Mouse (Mus musculus): ENCODE data around the gene Tbx21. TPM values are rescaled to one million over a fixed set of nuclear protein-coding genes. Genes with fewer than 3 reads are reported as not detected.

Gene Tbx21
- polyA plus RNA-seq, 1 experiment from 2014 or later = 0.05 TPM

DNA sequence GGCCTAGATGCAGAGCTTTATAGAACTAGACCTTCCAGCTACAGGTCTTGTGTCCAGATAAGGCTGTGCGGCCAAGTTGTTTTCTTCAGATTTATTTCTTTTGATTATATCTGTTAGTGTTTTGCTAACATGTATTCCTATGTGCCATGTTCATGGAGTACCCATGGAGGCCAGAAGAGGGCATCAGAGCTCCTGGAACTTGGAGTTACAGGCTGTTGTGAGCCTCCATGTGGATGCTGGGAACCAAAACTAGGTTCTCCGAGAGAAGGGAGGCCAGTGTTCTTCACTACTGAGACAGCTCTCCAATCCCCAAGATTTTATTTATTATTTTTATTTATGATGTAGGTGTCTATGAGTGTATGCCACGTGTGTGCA lies 51.2 kb downstream of the Tbx21 start:
- no peaks in the 10 kb centered on the region for H3K4me1 ChIP-seq (replicated peaks; ENCODE audit: control insufficient read depth, insufficient read depth)
- no peaks in the 10 kb centered on the region for H3K27me3 ChIP-seq (ENCODE audit: control insufficient read depth, insufficient read depth, low read length)
- H3K4me3 ChIP-seq (ENCODE audit: low read depth, low read length) = no peak overlapping the region
- H3K9ac ChIP-seq (ENCODE audit: low read length) = no peak overlapping the region
- peak overlapping the region; percentile 53; the same call in 1 of the 2 replicates for H3K27ac ChIP-seq (replicated peaks)
- 86% methylated on average over 3 of the region's 3 CpGs for WGBS
- no peaks in the 10 kb centered on the region for H3K9me3 ChIP-seq (ENCODE audit: control insufficient read depth, low read length)
- H3K4me2 ChIP-seq (replicated peaks; ENCODE audit: low read depth) = no peak overlapping the region
- TF ChIP-seq EP300 (optimal IDR thresholded peaks at IDR 0.05) (no peak), CTCF (IDR thresholded peaks at IDR 0.05; ENCODE audit: low read depth) (peak; percentile 54)
- DNase-seq (ENCODE audit: low spot score) = no peak
- no peak for ATAC-seq (ENCODE audit: low FRiP score, low TSS enrichment)
- peaks cover 21% of the 10 kb centered on the region for H3K36me3 ChIP-seq (ENCODE audit: control insufficient read depth, insufficient read depth, low read length)

DNA sequence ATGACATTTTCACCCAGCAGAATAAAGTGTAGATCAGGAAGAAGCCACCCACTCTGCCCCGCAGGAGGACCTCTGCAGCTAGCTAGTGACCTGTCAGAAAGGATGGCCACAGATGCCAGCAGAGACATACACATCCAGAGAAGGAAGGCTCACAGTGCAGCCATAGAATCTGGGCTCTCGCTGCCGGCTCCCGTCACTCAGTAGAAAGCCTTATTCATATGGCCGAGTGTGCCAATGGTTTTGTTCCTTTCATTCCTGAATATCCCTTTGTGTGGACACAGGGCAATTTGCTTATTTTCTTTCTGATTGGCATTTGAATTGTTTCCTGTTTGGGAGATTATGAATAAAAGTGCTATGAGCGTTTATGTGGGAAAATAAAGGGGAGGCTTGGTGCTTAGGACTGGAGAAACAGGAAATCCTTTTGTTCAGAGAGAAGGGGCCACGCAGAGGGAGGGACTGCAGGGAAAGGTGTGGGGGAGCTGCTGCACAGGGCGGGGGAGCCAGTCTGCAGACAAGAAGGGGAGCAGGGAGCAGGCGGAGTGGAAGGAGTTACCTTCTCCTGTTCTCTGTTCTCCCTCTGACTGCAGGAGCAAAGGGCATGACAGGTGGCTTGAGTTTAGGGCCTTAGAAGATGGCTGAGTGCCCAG lies 51.7 kb downstream of the Tbx21 start:
- Histone ChIP-seq H3K4me3 (ENCODE audit: low read depth, low read length) (no peak overlapping the region), H3K4me2 (replicated peaks; ENCODE audit: low read depth) (no peak overlapping the region), H3K4me1 (replicated peaks; ENCODE audit: control insufficient read depth, insufficient read depth) (no peaks in the 10 kb centered on the region), H3K27ac (replicated peaks) (peak overlapping the region; percentile 53; the same call in 1 of the 2 replicates), H3K36me3 (ENCODE audit: control insufficient read depth, insufficient read depth, low read length) (peaks cover 20% of the 10 kb centered on the region), H3K9ac (ENCODE audit: low read length) (no peak overlapping the region), H3K9me3 (ENCODE audit: control insufficient read depth, low read length) (no peaks in the 10 kb centered on the region), H3K27me3 (ENCODE audit: control insufficient read depth, insufficient read depth, low read length) (no peaks in the 10 kb centered on the region)
- DNase-seq (ENCODE audit: low spot score) (no peak), ATAC-seq (ENCODE audit: low FRiP score, low TSS enrichment) (no peak)
- 53% methylated on average over 9 of the region's 9 CpGs for WGBS
- TF ChIP-seq CTCF (IDR thresholded peaks at IDR 0.05; ENCODE audit: low read depth) (no peak), EP300 (optimal IDR thresholded peaks at IDR 0.05) (no peak)

DNA sequence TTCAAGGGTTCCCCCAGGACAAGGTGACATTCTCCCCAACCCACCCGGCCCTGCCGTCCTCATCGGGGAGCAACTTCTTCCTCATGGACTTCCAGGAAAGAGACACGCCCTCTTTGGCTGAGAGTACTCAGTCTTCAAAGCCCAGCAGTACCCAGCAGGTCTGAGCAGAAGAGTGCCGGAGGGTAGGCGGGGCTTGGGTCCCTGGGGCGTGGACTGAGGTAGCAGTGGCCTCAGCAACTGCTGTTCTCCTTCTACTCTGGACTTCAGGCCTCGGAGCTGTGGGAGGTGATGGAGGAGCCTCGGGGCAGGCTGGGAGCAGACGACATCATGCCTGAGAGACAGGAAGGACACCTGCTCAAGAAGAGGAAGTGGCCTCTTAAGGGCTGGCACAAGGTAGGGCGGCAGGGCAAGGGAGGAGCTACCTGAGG lies 62.9 kb downstream of the Tbx21 start:
- Histone ChIP-seq H3K4me1 (replicated peaks; ENCODE audit: control insufficient read depth, insufficient read depth) (peaks cover 5% of the 10 kb centered on the region), H3K27ac (replicated peaks) (peak overlapping the region; percentile 77; the same call in 1 of the 2 replicates), H3K9ac (ENCODE audit: low read length) (peak overlapping the region; percentile 78), H3K4me3 (ENCODE audit: low read depth, low read length) (peak overlapping the region; percentile 69), H3K4me2 (replicated peaks; ENCODE audit: low read depth) (peak overlapping the region; percentile 81), H3K9me3 (ENCODE audit: control insufficient read depth, low read length) (no peaks in the 10 kb centered on the region), H3K27me3 (ENCODE audit: control insufficient read depth, insufficient read depth, low read length) (no peaks in the 10 kb centered on the region), H3K36me3 (ENCODE audit: control insufficient read depth, insufficient read depth, low read length) (peaks cover 10% of the 10 kb centered on the region)
- WGBS = 15% methylated on average over 11 of the region's 11 CpGs
- TF ChIP-seq EP300 (optimal IDR thresholded peaks at IDR 0.05) (no peak), CTCF (IDR thresholded peaks at IDR 0.05; ENCODE audit: low read depth) (no peak)
- ATAC-seq (ENCODE audit: low FRiP score, low TSS enrichment) (peak; percentile 85), DNase-seq (ENCODE audit: low spot score) (peak; percentile 90)

DNA sequence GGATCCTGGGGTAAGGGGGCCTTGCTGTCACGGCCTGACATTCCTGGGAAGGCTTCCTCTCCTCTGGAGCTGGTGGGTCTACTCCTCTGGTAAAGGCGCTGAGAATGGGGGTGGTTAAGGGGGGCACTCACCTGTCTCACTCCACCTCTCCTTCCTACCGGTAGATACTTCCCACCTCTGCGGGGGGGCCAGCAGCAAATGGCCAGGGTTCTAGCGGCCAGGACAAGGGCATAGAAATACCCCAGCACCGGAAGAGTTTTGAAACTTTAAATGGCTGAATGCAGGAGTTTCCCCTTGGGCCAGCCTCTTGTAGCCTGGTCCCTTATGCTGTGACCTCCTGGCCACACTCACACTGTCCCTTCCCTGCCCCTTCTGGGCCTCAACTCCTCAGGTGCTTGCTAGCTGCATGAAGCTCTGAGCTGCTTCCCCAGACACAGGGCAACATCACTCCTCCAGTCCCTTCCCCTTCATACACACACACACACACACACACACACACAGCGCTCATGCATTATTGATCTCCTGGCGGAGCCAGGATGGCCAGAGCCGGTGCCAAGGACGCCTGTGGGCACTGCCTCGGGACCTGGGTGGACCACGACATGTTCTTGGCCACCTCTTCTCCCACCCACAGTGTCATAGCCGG lies 64.1 kb downstream of the Tbx21 start:
- peak overlapping the region; percentile 81 for H3K4me2 ChIP-seq (replicated peaks; ENCODE audit: low read depth)
- TF ChIP-seq CTCF (IDR thresholded peaks at IDR 0.05; ENCODE audit: low read depth) (no peak), EP300 (optimal IDR thresholded peaks at IDR 0.05) (no peak)
- no peaks in the 10 kb centered on the region for H3K27me3 ChIP-seq (ENCODE audit: control insufficient read depth, insufficient read depth, low read length)
- ATAC-seq (ENCODE audit: low FRiP score, low TSS enrichment) (0 out of 2 replicates have a peak, but pooled peaks have one; percentile 3), DNase-seq (ENCODE audit: low spot score) (peak; percentile 56)
- WGBS = 25% methylated on average over 13 of the region's 13 CpGs
- H3K4me1 ChIP-seq (replicated peaks; ENCODE audit: control insufficient read depth, insufficient read depth) = peaks cover 5% of the 10 kb centered on the region
- peaks cover 14% of the 10 kb centered on the region for H3K36me3 ChIP-seq (ENCODE audit: control insufficient read depth, insufficient read depth, low read length)
- H3K27ac ChIP-seq (replicated peaks) = peak overlapping the region; percentile 77
- no peaks in the 10 kb centered on the region for H3K9me3 ChIP-seq (ENCODE audit: control insufficient read depth, low read length)
- H3K4me3 ChIP-seq (ENCODE audit: low read depth, low read length) = peak overlapping the region; percentile 69
- H3K9ac ChIP-seq (ENCODE audit: low read length) = peak overlapping the region; percentile 78

DNA sequence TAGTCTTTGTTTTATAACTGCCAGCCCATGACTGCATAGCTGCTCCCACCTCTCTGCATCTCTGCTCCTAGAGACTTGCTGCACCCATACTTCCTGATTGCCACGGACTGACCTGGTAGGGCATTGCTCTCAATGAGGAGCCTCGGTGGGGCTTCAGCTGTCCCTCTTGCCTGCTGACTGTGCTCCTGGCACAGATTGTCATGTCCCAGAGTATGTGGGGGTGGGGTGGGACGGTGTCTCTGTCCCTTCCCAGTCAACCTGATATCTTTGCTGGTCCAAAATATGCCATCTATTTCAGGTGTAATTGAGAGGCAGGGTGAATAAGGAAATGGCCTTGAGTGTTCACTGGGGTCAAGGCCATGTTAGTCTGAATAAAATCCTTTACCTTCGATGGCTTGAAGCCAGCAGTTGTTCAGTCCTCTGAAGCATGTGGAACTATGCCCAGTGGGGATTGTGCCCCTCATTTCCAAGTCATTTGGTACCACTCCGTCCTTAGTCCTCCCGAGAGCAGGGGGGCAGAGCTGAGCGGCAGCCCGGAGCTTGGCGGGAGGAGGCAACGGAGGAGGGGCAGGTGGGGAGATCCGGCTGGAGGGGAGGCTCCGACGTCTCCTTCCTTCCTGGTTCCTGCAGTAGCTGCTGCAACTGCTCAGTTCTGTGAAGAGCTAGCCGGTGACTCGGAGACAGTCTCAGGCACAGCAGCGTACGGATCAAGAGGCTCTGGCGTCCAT lies 64.8 kb downstream of the Tbx21 start, which contains the start of gene Osbpl7:
Osbpl7 (plus strand) TSS at position 413 of the 728 bp plus-strand sequence.
- Histone ChIP-seq H3K4me1 (replicated peaks; ENCODE audit: control insufficient read depth, insufficient read depth) (peaks cover 5% of the 10 kb centered on the region), H3K27me3 (ENCODE audit: control insufficient read depth, insufficient read depth, low read length) (no peaks in the 10 kb centered on the region), H3K9me3 (ENCODE audit: control insufficient read depth, low read length) (no peaks in the 10 kb centered on the region), H3K27ac (replicated peaks) (peak within 1 kb of the TSS; percentile 77), H3K36me3 (ENCODE audit: control insufficient read depth, insufficient read depth, low read length) (peaks cover 13% of the 10 kb centered on the region), H3K4me3 (ENCODE audit: low read depth, low read length) (peak within 1 kb of the TSS; percentile 69), H3K4me2 (replicated peaks; ENCODE audit: low read depth) (peak within 1 kb of the TSS; percentile 81), H3K9ac (ENCODE audit: low read length) (peak within 1 kb of the TSS; percentile 78)
- ATAC-seq (ENCODE audit: low FRiP score, low TSS enrichment) (peak; percentile 64), DNase-seq (ENCODE audit: low spot score) (peak; percentile 81)
- TF ChIP-seq CTCF (IDR thresholded peaks at IDR 0.05; ENCODE audit: low read depth) = peak; percentile 66
- no peak for TF ChIP-seq EP300 (optimal IDR thresholded peaks at IDR 0.05)
- 6% methylated on average over 18 of the region's 18 CpGs for whole genome bisulfite sequencing

Data from stomach, postnatal 0 days (tissue).